21 mouse cellular contexts compared by ENCODE assay signal in the genomic region with DNA sequence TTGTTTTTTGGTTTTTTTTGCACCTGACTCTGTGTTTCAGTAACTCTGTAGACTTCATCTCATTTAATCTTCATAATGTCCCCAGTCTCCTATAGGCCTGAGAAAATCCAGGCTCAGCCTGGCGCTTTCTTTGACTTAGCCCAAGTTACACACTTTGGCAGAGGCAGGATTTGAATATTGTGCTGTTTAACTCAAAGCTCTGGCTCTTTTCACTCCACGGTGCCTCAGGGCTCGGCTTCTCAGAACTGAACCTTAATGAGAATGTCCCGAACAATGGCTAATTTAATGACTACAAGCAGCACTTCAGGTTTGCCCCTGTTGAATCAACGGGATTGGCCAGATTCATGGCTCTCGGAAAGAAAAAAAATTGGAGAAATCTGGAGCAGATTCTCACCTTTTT.
"Had no signal": no experiment of that assay in that cellular context is flagged by ENCODE, and none has a peak within 500 bp of the region (broad histone marks: within the 10 kb centered on the region; RNA-seq: fewer than 3 reads in every experiment).

No protein-coding gene starts in this region.

- H3K4me1 ChIP-seq: limb, embryonic 13.5 days; liver, embryonic 12.5 days; liver, embryonic 15.5 days; neural tube, embryonic 12.5 days; neural tube, embryonic 15.5 days had no signal

- H3K36me3 ChIP-seq: limb, embryonic 13.5 days; liver, embryonic 12.5 days; liver, embryonic 15.5 days; neural tube, embryonic 12.5 days; neural tube, embryonic 15.5 days had no signal

- H3K27ac ChIP-seq: kidney, postnatal 0 days; layer of hippocampus, adult 2 months; limb, embryonic 13.5 days; liver, embryonic 12.5 days; liver, embryonic 15.5 days; neural tube, embryonic 12.5 days; neural tube, embryonic 15.5 days; stomach, postnatal 0 days had no signal

- H3K9me3 ChIP-seq: limb, embryonic 13.5 days; liver, embryonic 12.5 days; liver, embryonic 15.5 days; neural tube, embryonic 12.5 days; neural tube, embryonic 15.5 days had no signal

- H3K27me3 ChIP-seq: limb, embryonic 13.5 days; liver, embryonic 12.5 days; liver, embryonic 15.5 days; neural tube, embryonic 12.5 days; neural tube, embryonic 15.5 days had no signal

- H3K4me2 ChIP-seq: limb, embryonic 13.5 days; liver, embryonic 12.5 days; liver, embryonic 15.5 days; midbrain, embryonic 11.5 days; neural tube, embryonic 12.5 days; neural tube, embryonic 15.5 days had no signal

- DNase-seq: kidney, postnatal 25 days; layer of hippocampus, adult 9-11 months; liver; lung, adult 18-20 months; lung, postnatal 14 days; lung, postnatal 4 days; midbrain, embryonic 14.5 days; right cerebral cortex, adult 18-20 months; right cerebral cortex, postnatal 14 days; right cerebral cortex, postnatal 4 days; thymus, adult 2 months; thymus, postnatal 25 days had no signal

- ATAC-seq: liver, embryonic 12.5 days had no signal

- H3K9ac ChIP-seq: limb, embryonic 13.5 days; liver, embryonic 12.5 days; liver, embryonic 15.5 days; neural tube, embryonic 12.5 days; neural tube, embryonic 15.5 days had no signal

- H3K4me3 ChIP-seq: layer of hippocampus, adult 2 months; limb, embryonic 13.5 days; liver, embryonic 12.5 days; liver, embryonic 15.5 days; neural tube, embryonic 12.5 days; neural tube, embryonic 15.5 days had no signal
